ENCODE assay signal across 8 mouse cellular contexts in the genomic region with DNA sequence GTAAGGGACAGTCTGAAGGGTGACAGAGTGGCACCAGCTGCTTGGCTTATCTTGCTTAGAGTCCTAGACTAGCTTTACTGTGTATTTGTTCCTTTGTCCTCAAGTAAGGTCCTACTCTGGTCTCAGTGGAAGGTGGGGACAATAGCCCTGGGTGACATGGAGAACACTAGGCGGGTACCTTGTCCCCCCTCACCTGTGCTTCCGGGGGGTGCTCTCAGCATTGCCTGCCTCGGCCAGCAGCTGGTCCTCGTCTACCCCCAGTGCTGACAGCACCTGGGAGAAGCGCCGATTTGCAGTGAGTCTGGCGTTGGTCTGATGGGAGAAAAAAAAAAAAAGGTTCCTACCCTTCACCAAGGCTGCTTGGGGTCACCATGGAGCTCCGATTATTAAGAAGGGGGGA. TPM values are rescaled to one million over a fixed set of nuclear protein-coding genes. Genes with fewer than 3 reads are reported as not detected.
DNase-seq lines count a peak whose midpoint lies in the region; ATAC-seq and TF ChIP-seq lines count a peak whose summit lies in the region.

No protein-coding gene starts in this region.

- H3K9me3 ChIP-seq in kidney, embryonic 16.5 days (ENCODE audit: low read length), result no peaks in the 10 kb centered on the region
- H3K9me3 ChIP-seq in MEL (replicated peaks; ENCODE audit: insufficient read depth, low read length), result no peaks in the 10 kb centered on the region
- no peaks in the 10 kb centered on the region for H3K9me3 ChIP-seq in hindbrain, embryonic 13.5 days
- no peaks in the 10 kb centered on the region for H3K9me3 ChIP-seq in midbrain, embryonic 14.5 days (ENCODE audit: control insufficient read depth, low read length)

- no peak for TF ChIP-seq POLR2A in kidney, adult 2 months (IDR thresholded peaks at IDR 0.05; ENCODE audit: low read depth, low read length)
- no peak for TF ChIP-seq POLR2A in MEL (IDR thresholded peaks at IDR 0.05; ENCODE audit: control insufficient read depth in 1 of 2, insufficient read depth in 1 of 2, low read depth in 1 of 2, low read length in 2 of 2, poor library complexity in 1 of 2)

- peak overlapping the region; percentile 84 for H3K9ac ChIP-seq in kidney, embryonic 16.5 days (replicated peaks; ENCODE audit: low read length)
- H3K9ac ChIP-seq in MEL (ENCODE audit: control insufficient read depth, low read depth, low read length, poor library complexity, severe bottlenecking), result peak overlapping the region; percentile 94
- peak overlapping the region; percentile 96; the same call in 1 of the 2 replicates for H3K9ac ChIP-seq in hindbrain, embryonic 13.5 days
- no peak overlapping the region for H3K9ac ChIP-seq in midbrain, embryonic 14.5 days (replicated peaks; ENCODE audit: low read length)

- no peaks in the 10 kb centered on the region for H3K36me3 ChIP-seq in kidney, embryonic 16.5 days (ENCODE audit: insufficient read depth, low read length)
- H3K36me3 ChIP-seq in kidney, adult 2 months (ENCODE audit: control insufficient read depth, insufficient read depth, low read length), result no peaks in the 10 kb centered on the region
- H3K36me3 ChIP-seq in MEL (ENCODE audit: control insufficient read depth in 1 of 2, insufficient read depth in 2 of 2, low read length in 2 of 2), result peaks cover 0 to 13% of the 10 kb centered on the region in 2 experiments; a peak in 2 of 4 replicates
- H3K36me3 ChIP-seq in hindbrain, embryonic 13.5 days, result peaks cover 5% of the 10 kb centered on the region; the same call in 1 of the 2 replicates
- peaks cover 5% of the 10 kb centered on the region for H3K36me3 ChIP-seq in midbrain, embryonic 14.5 days (ENCODE audit: control insufficient read depth, insufficient read depth, low read length)

- peak overlapping the region; percentile 91 for H3K27ac ChIP-seq in kidney, embryonic 16.5 days (ENCODE audit: low read length)
- no peak overlapping the region for H3K27ac ChIP-seq in kidney, adult 2 months (ENCODE audit: insufficient read depth, low read depth, low read length)
- H3K27ac ChIP-seq in MEL (ENCODE audit: control insufficient read depth, low read depth, low read length), result peak overlapping the region; percentile 98
- H3K27ac ChIP-seq in hindbrain, embryonic 13.5 days, result no peak overlapping the region
- H3K27ac ChIP-seq in midbrain, embryonic 14.5 days (replicated peaks; ENCODE audit: low read depth, low read length), result no peak overlapping the region

- TF ChIP-seq RAD21 in MEL (IDR thresholded peaks at IDR 0.05; ENCODE audit: low read depth, low read length), result no peak

- H3K79me2 ChIP-seq in MEL (ENCODE audit: control insufficient read depth, insufficient read depth, low read length, poor library complexity), result peaks cover 39% of the 10 kb centered on the region

- ATAC-seq in kidney, embryonic 16.5 days (ENCODE audit: low FRiP score, low TSS enrichment), result no peak
- no peak for ATAC-seq in hindbrain, embryonic 13.5 days (ENCODE audit: low FRiP score)
- no peak for ATAC-seq in midbrain, embryonic 14.5 days (ENCODE audit: low FRiP score, low TSS enrichment)

- TF ChIP-seq CTCF in kidney, adult 2 months (conservative IDR thresholded peaks at IDR 0.05; ENCODE audit: insufficient read depth, insufficient read length, low read depth, low read length), result no peak
- TF ChIP-seq CTCF in MEL (IDR thresholded peaks at IDR 0.05 in 2 of 3, conservative IDR thresholded peaks at IDR 0.05 in 1 of 3; ENCODE audit: control insufficient read depth in 1 of 3, insufficient read depth in 1 of 3, low read depth in 2 of 3, low read length in 3 of 3, poor library complexity in 1 of 3, severe bottlenecking in 1 of 3), result no peak

- no peak for TF ChIP-seq EP300 in MEL (IDR thresholded peaks at IDR 0.05; ENCODE audit: low read depth in 1 of 2, low read length in 2 of 2)

- peak overlapping the region; percentile 96 for H3K4me3 ChIP-seq in kidney, embryonic 16.5 days (ENCODE audit: low read length)
- H3K4me3 ChIP-seq in kidney, adult 2 months (ENCODE audit: insufficient read depth, low read depth, low read length), result no peak overlapping the region
- H3K4me3 ChIP-seq in MEL (ENCODE audit: control insufficient read depth in 1 of 2, insufficient read depth in 1 of 2, low read depth in 2 of 2, low read length in 2 of 2), result peak overlapping the region; percentile 70 to 81
- peak overlapping the region; percentile 99 for H3K4me3 ChIP-seq in hindbrain, embryonic 13.5 days
- no peak overlapping the region for H3K4me3 ChIP-seq in midbrain, embryonic 14.5 days (replicated peaks; ENCODE audit: low read depth, low read length)

- no peaks in the 10 kb centered on the region for H3K27me3 ChIP-seq in kidney, embryonic 16.5 days (ENCODE audit: insufficient read depth, low read length)
- H3K27me3 ChIP-seq in kidney, adult 2 months (replicated peaks; ENCODE audit: control insufficient read depth, insufficient read depth, low read length), result no peaks in the 10 kb centered on the region
- H3K27me3 ChIP-seq in MEL (ENCODE audit: control insufficient read depth in 1 of 2, insufficient read depth in 2 of 2, low read length in 2 of 2), result no peaks in the 10 kb centered on the region
- no peaks in the 10 kb centered on the region for H3K27me3 ChIP-seq in hindbrain, embryonic 13.5 days
- no peaks in the 10 kb centered on the region for H3K27me3 ChIP-seq in midbrain, embryonic 14.5 days (ENCODE audit: control insufficient read depth, insufficient read depth, low read length)

- peaks cover 29% of the 10 kb centered on the region for H3K4me1 ChIP-seq in kidney, embryonic 16.5 days (ENCODE audit: insufficient read depth, low read length)
- H3K4me1 ChIP-seq in kidney, adult 2 months (ENCODE audit: control insufficient read depth, insufficient read depth, low read length), result peaks cover 11% of the 10 kb centered on the region; the same call in 1 of the 2 replicates
- peaks cover 3 to 26% of the 10 kb centered on the region in 2 experiments; a peak in 3 of 4 replicates for H3K4me1 ChIP-seq in MEL (ENCODE audit: control insufficient read depth in 1 of 2, insufficient read depth in 2 of 2, low read length in 2 of 2)
- H3K4me1 ChIP-seq in hindbrain, embryonic 13.5 days (replicated peaks), result peaks cover 37% of the 10 kb centered on the region
- H3K4me1 ChIP-seq in midbrain, embryonic 14.5 days (ENCODE audit: control insufficient read depth, insufficient read depth, low read length), result peaks cover 28% of the 10 kb centered on the region

- peak overlapping the region; percentile 86 for H3K4me2 ChIP-seq in kidney, embryonic 16.5 days (replicated peaks; ENCODE audit: low read depth, low read length)
- peak overlapping the region; percentile 97 for H3K4me2 ChIP-seq in hindbrain, embryonic 13.5 days
- H3K4me2 ChIP-seq in midbrain, embryonic 14.5 days (ENCODE audit: low read length), result 0 out of 2 replicates have a peak overlapping the region, but pooled peaks have one; percentile 96

- 56% methylated on average over 8 of the region's 8 CpGs for WGBS in kidney, embryonic 16.5 days
- WGBS in kidney, adult 2 months, result 60% methylated on average over 8 of the region's 8 CpGs
- WGBS in hindbrain, embryonic 13.5 days, result 92% methylated on average over 8 of the region's 8 CpGs
- WGBS in midbrain, embryonic 14.5 days, result 85% methylated on average over 8 of the region's 8 CpGs

- no peak for DNase-seq in kidney, adult 2 months
- no peak for DNase-seq in MEL (ENCODE audit: low read depth, low spot score)
- DNase-seq in midbrain, embryonic 14.5 days, result no peak
- no peak for DNase-seq in adrenal gland, postnatal 10 days
- no peak for DNase-seq in cerebellum, adult 11 months
- DNase-seq in gastrocnemius, postnatal 25 days, result no peak

RNA-seq across cellular contexts. Expression of a gene that starts 1.9 kb away (rescaled TPM):
- polyA plus RNA-seq in kidney, embryonic 16.5 days (2015; fragmentation: Nextera tagmentation; extraction: Ambion mirVana), result 75.3 and 92.2 TPM in 2 replicates
- 20.2 and 27.4 TPM in 2 replicates for polyA plus RNA-seq in kidney, adult 2 months (2012; rRNA removed)
- 114 and 117 TPM in 2 replicates for total RNA-seq in MEL (2012; rRNA removed)
- polyA plus RNA-seq in MEL (2012; ENCODE audit: insufficient read depth in 1 of 2, insufficient read length in 2 of 2, low read depth in 1 of 2, low replicate concordance in 2 of 2, missing spikeins in 1 of 2), result 100 to 1,000 TPM in 1 of 2 experiments, not detected in 1; 141 TPM
- polyA plus RNA-seq in hindbrain, embryonic 13.5 days (2015; fragmentation: Nextera tagmentation; extraction: Ambion mirVana), result 72.1 and 73.0 TPM in 2 replicates
- 57.1 and 61.1 TPM in 2 replicates for polyA plus RNA-seq in midbrain, embryonic 14.5 days (2014; fragmentation: Nextera tagmentation; extraction: Ambion mirVana)
- 10 to 100 TPM; 63.6 to 65.1 TPM for total RNA-seq in adrenal gland, postnatal 10 days (2021)
- total RNA-seq in gastrocnemius, postnatal 25 days (2021), result 10 to 100 TPM; 29.0 to 36.5 TPM

RNA-seq across cellular contexts. Expression of a gene that starts 11.9 kb away (rescaled TPM):
- 0.41 TPM in 1 of 2 replicates, not detected in the other for polyA plus RNA-seq in kidney, embryonic 16.5 days (2015; fragmentation: Nextera tagmentation; extraction: Ambion mirVana)
- 0.06 and 0.27 TPM in 2 replicates for polyA plus RNA-seq in kidney, adult 2 months (2012; rRNA removed)
- total RNA-seq in MEL (2012; rRNA removed), result 0.54 and 0.72 TPM in 2 replicates
- 1 to 10 TPM in 1 of 2 experiments, not detected in 1; 4.5 TPM for polyA plus RNA-seq in MEL (2012; ENCODE audit: insufficient read depth in 1 of 2, insufficient read length in 2 of 2, low read depth in 1 of 2, low replicate concordance in 2 of 2, missing spikeins in 1 of 2)
- 0.18 TPM in 1 of 2 replicates, not detected in the other for polyA plus RNA-seq in hindbrain, embryonic 13.5 days (2015; fragmentation: Nextera tagmentation; extraction: Ambion mirVana)
- 0.12 TPM in 1 of 2 replicates, not detected in the other for polyA plus RNA-seq in midbrain, embryonic 14.5 days (2014; fragmentation: Nextera tagmentation; extraction: Ambion mirVana)
- not detected for total RNA-seq in adrenal gland, postnatal 10 days (2021)
- total RNA-seq in gastrocnemius, postnatal 25 days (2021), result 1 to 10 TPM in 1 of 2 experiments, not detected in 1; 1.2 TPM

RNA-seq across cellular contexts. Expression of a gene that starts 23.4 kb away (rescaled TPM):
- 453 and 487 TPM in 2 replicates for polyA plus RNA-seq in kidney, embryonic 16.5 days (2015; fragmentation: Nextera tagmentation; extraction: Ambion mirVana)
- 106 and 146 TPM in 2 replicates for polyA plus RNA-seq in kidney, adult 2 months (2012; rRNA removed)
- total RNA-seq in MEL (2012; rRNA removed), result 207 and 211 TPM in 2 replicates
- polyA plus RNA-seq in MEL (2012; ENCODE audit: insufficient read depth in 1 of 2, insufficient read length in 2 of 2, low read depth in 1 of 2, low replicate concordance in 2 of 2, missing spikeins in 1 of 2), result 1,000 to 10,000 TPM in 1 of 2 experiments, 100 to 1,000 TPM in 1; 644 to 1,168 TPM
- polyA plus RNA-seq in hindbrain, embryonic 13.5 days (2015; fragmentation: Nextera tagmentation; extraction: Ambion mirVana), result 330 and 334 TPM in 2 replicates
- 330 and 375 TPM in 2 replicates for polyA plus RNA-seq in midbrain, embryonic 14.5 days (2014; fragmentation: Nextera tagmentation; extraction: Ambion mirVana)
- 100 to 1,000 TPM; 165 to 169 TPM for total RNA-seq in adrenal gland, postnatal 10 days (2021)
- 100 to 1,000 TPM; 114 to 122 TPM for total RNA-seq in gastrocnemius, postnatal 25 days (2021)

RNA-seq across cellular contexts. Expression of a gene that starts 23.9 kb away (rescaled TPM):
- 61.7 and 62.2 TPM in 2 replicates for polyA plus RNA-seq in kidney, embryonic 16.5 days (2015; fragmentation: Nextera tagmentation; extraction: Ambion mirVana)
- polyA plus RNA-seq in kidney, adult 2 months (2012; rRNA removed), result 17.8 and 22.0 TPM in 2 replicates
- 110 and 129 TPM in 2 replicates for total RNA-seq in MEL (2012; rRNA removed)
- polyA plus RNA-seq in MEL (2012; ENCODE audit: insufficient read depth in 1 of 2, insufficient read length in 2 of 2, low read depth in 1 of 2, low replicate concordance in 2 of 2, missing spikeins in 1 of 2), result 100 to 1,000 TPM in 1 of 2 experiments, not detected in 1; 121 TPM
- 53.3 and 56.4 TPM in 2 replicates for polyA plus RNA-seq in hindbrain, embryonic 13.5 days (2015; fragmentation: Nextera tagmentation; extraction: Ambion mirVana)
- 36.4 and 36.6 TPM in 2 replicates for polyA plus RNA-seq in midbrain, embryonic 14.5 days (2014; fragmentation: Nextera tagmentation; extraction: Ambion mirVana)
- total RNA-seq in adrenal gland, postnatal 10 days (2021), result 10 to 100 TPM; 33.6 to 37.8 TPM
- 10 to 100 TPM; 12.7 to 13.4 TPM for total RNA-seq in gastrocnemius, postnatal 25 days (2021)

RNA-seq across cellular contexts. Expression of a gene that starts 34.4 kb away (rescaled TPM):
- polyA plus RNA-seq in kidney, embryonic 16.5 days (2015; fragmentation: Nextera tagmentation; extraction: Ambion mirVana), result 226 and 236 TPM in 2 replicates
- 124 and 150 TPM in 2 replicates for polyA plus RNA-seq in kidney, adult 2 months (2012; rRNA removed)
- total RNA-seq in MEL (2012; rRNA removed), result 160 and 183 TPM in 2 replicates
- 100 to 1,000 TPM in 1 of 2 experiments, not detected in 1; 307 TPM for polyA plus RNA-seq in MEL (2012; ENCODE audit: insufficient read depth in 1 of 2, insufficient read length in 2 of 2, low read depth in 1 of 2, low replicate concordance in 2 of 2, missing spikeins in 1 of 2)
- 322 and 323 TPM in 2 replicates for polyA plus RNA-seq in hindbrain, embryonic 13.5 days (2015; fragmentation: Nextera tagmentation; extraction: Ambion mirVana)
- polyA plus RNA-seq in midbrain, embryonic 14.5 days (2014; fragmentation: Nextera tagmentation; extraction: Ambion mirVana), result 225 and 299 TPM in 2 replicates
- 100 to 1,000 TPM; 246 to 264 TPM for total RNA-seq in adrenal gland, postnatal 10 days (2021)
- 100 to 1,000 TPM; 473 to 502 TPM for total RNA-seq in gastrocnemius, postnatal 25 days (2021)

Comparison
In these comparisons a context has a peak if more than half of its experiments do, and no peak if none do; other contexts are left out.
1. H3K27ac ChIP-seq: peak in kidney, embryonic 16.5 days (single experiment) and MEL (single experiment); none in kidney, adult 2 months (single experiment), hindbrain, embryonic 13.5 days (single experiment) and midbrain, embryonic 14.5 days (single experiment).
2. H3K4me3 ChIP-seq: peak in kidney, embryonic 16.5 days (single experiment), MEL (2 of 2) and hindbrain, embryonic 13.5 days (single experiment); none in kidney, adult 2 months (single experiment) and midbrain, embryonic 14.5 days (single experiment).
3. Peak in every context shown above with its lines, with median percentiles within 50 percentile points of each other: H3K4me2 ChIP-seq.